Comparison of ENCODE assay signal across 13 mouse cellular contexts in the genomic region with DNA sequence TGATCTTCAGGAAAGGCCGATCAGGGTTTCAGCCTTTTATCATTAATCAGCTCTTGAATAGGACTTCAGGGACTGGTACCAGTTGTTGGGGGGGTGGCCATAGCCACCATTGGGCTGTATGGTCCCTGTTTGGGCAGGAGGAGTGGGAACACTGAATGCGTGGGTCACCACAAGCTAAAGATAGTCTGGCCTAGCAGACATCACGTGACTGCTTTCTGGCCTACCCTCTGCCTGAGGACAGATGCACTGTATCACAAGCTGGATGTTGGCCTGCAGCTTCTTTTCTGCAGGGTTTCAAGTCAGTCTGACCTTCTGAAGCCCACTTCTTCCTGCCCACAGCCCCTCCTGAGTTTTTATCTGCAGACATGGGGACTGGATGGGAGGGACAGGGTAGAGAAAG. TPM values are rescaled to one million over a fixed set of nuclear protein-coding genes. Genes with fewer than 3 reads are reported as not detected.
DNase-seq lines count a peak whose midpoint lies in the region; ATAC-seq and TF ChIP-seq lines count a peak whose summit lies in the region.
"Had no signal": no experiment of that assay in that cellular context is flagged by ENCODE, and none has a peak within 500 bp of the region (broad histone marks: within the 10 kb centered on the region; RNA-seq: fewer than 3 reads in every experiment).

No protein-coding gene starts in this region.

- H3K4me1 ChIP-seq in kidney, embryonic 15.5 days = peaks cover 39% of the 10 kb centered on the region
- H3K4me1 ChIP-seq in hindbrain, embryonic 13.5 days (replicated peaks) = peaks cover 24% of the 10 kb centered on the region

- WGBS in kidney, embryonic 15.5 days = 76% methylated on average over 3 of the region's 3 CpGs
- 82% methylated on average over 3 of the region's 3 CpGs for WGBS in hindbrain, embryonic 13.5 days

- no peak overlapping the region for H3K27ac ChIP-seq in layer of hippocampus, adult 2 months
- H3K27ac ChIP-seq in kidney, embryonic 15.5 days = 0 out of 2 replicates have a peak overlapping the region, but pooled peaks have one; percentile 0
- no peak overlapping the region for H3K27ac ChIP-seq in hindbrain, embryonic 13.5 days
- H3K27ac ChIP-seq: hindbrain, embryonic 10.5 days had no signal

- H3K9me3 ChIP-seq in kidney, embryonic 15.5 days (replicated peaks) = no peaks in the 10 kb centered on the region
- no peaks in the 10 kb centered on the region for H3K9me3 ChIP-seq in hindbrain, embryonic 13.5 days
- H3K9me3 ChIP-seq: hindbrain, embryonic 10.5 days had no signal

- no peaks in the 10 kb centered on the region for H3K36me3 ChIP-seq in kidney, embryonic 15.5 days
- H3K36me3 ChIP-seq in hindbrain, embryonic 13.5 days = no peaks in the 10 kb centered on the region
- H3K36me3 ChIP-seq: hindbrain, embryonic 10.5 days had no signal

- H3K27me3 ChIP-seq in kidney, embryonic 15.5 days = no peaks in the 10 kb centered on the region
- H3K27me3 ChIP-seq in hindbrain, embryonic 13.5 days = no peaks in the 10 kb centered on the region

- no peak overlapping the region for H3K4me2 ChIP-seq in kidney, embryonic 15.5 days
- H3K4me2 ChIP-seq in hindbrain, embryonic 13.5 days = no peak overlapping the region

- no peak for TF ChIP-seq CTCF in layer of hippocampus, adult 2 months (conservative IDR thresholded peaks at IDR 0.05)

- no peak overlapping the region for H3K4me3 ChIP-seq in layer of hippocampus, adult 2 months
- no peak overlapping the region for H3K4me3 ChIP-seq in kidney, embryonic 15.5 days (replicated peaks)
- no peak overlapping the region for H3K4me3 ChIP-seq in hindbrain, embryonic 13.5 days
- H3K4me3 ChIP-seq: hindbrain, embryonic 10.5 days had no signal

- peak; percentile 14 for ATAC-seq in activated CD4-positive, CD25-positive, alpha-beta regulatory T cell, adult 4 months
- ATAC-seq in kidney, embryonic 15.5 days (replicated peaks; ENCODE audit: low FRiP score) = no peak
- ATAC-seq in hindbrain, embryonic 13.5 days (ENCODE audit: low FRiP score) = no peak
- ATAC-seq: lung, postnatal 0 days had no signal

- H3K9ac ChIP-seq in kidney, embryonic 15.5 days = no peak overlapping the region
- no peak overlapping the region for H3K9ac ChIP-seq in hindbrain, embryonic 13.5 days

- DNase-seq in layer of hippocampus, adult 11-12 months (ENCODE audit: low spot score) = peak; percentile 27
- DNase-seq in layer of hippocampus, adult 2 months (ENCODE audit: low spot score in 2 of 2) = no peak
- peak; percentile 61 for DNase-seq in heart, adult 9 months (ENCODE audit: low spot score in 2 of 2)
- no peak for DNase-seq in embryo, embryonic 10 days (ENCODE audit: low spot score)
- DNase-seq in spleen, postnatal 36 days (ENCODE audit: low spot score in 2 of 2) = no peak

RNA-seq across cellular contexts. Expression of gene Larp1, which starts 24.8 kb away (rescaled TPM):
- 10 to 100 TPM; 91.1 to 92.8 TPM for total RNA-seq in layer of hippocampus, adult 2 months (2021)
- 10 to 100 TPM; 20.0 to 26.8 TPM for polyA plus RNA-seq in activated CD4-positive, CD25-positive, alpha-beta regulatory T cell, adult 4 months (2017; shearing (Covaris generic))
- polyA plus RNA-seq in kidney, embryonic 15.5 days (2015; fragmentation: Nextera tagmentation; extraction: Ambion mirVana) = 17.7 and 19.3 TPM in 2 replicates
- 16.4 and 17.4 TPM in 2 replicates for polyA plus RNA-seq in hindbrain, embryonic 13.5 days (2015; fragmentation: Nextera tagmentation; extraction: Ambion mirVana)

RNA-seq across cellular contexts. Expression of gene Gm12248, which starts 59.3 kb away (rescaled TPM):
- not detected for total RNA-seq in layer of hippocampus, adult 2 months (2021)
- polyA plus RNA-seq in activated CD4-positive, CD25-positive, alpha-beta regulatory T cell, adult 4 months (2017; shearing (Covaris generic)) = under 1 TPM in 1 of 2 experiments, not detected in 1; 0.22 TPM
- 0.21 TPM in 1 of 2 replicates, not detected in the other for polyA plus RNA-seq in kidney, embryonic 15.5 days (2015; fragmentation: Nextera tagmentation; extraction: Ambion mirVana)
- 0.12 TPM in 1 of 2 replicates, not detected in the other for polyA plus RNA-seq in hindbrain, embryonic 13.5 days (2015; fragmentation: Nextera tagmentation; extraction: Ambion mirVana)
- total RNA-seq: layer of hippocampus, postnatal 25 days had no signal
- polyA plus RNA-seq: cortical plate, adult 2 months; stomach, embryonic 16.5 days had no signal

Comparison
In these comparisons a context has a peak if more than half of its experiments do, and no peak if none do; other contexts are left out.
1. DNase-seq: peak in layer of hippocampus, adult 11-12 months (single experiment) and heart, adult 9 months (2 of 2); none in layer of hippocampus, adult 2 months (0 of 2), embryo, embryonic 10 days (single experiment) and spleen, postnatal 36 days (0 of 2).